Mouse (Mus musculus) embryonic fibroblast, embryonic 13.5 days (primary cell): Measurements from ENCODE around the gene Osm.

Experiments
- CTCF ChIP-seq: IDR thresholded peaks from 2 replicates; pipeline ENCODE4 v1.5.1; 2011; ENCODE audit warnings: mild to moderate bottlenecking, control low read depth, low read length, moderate library complexity, borderline replicate concordance; ENCODE audit not compliant: insufficient read depth
- POLR2A ChIP-seq: IDR thresholded peaks from 2 replicates; pipeline ENCODE4 v1.6.1; 2011; ENCODE audit warnings: low read depth, mild to moderate bottlenecking, control low read depth, low read length, moderate library complexity

GRCm38 (mm10) chr11:4232644-4233043 lies 3.6 kb upstream of the Osm start:
- TF ChIP-seq POLR2A, result no peak
- no peak for TF ChIP-seq CTCF
